Mouse (Mus musculus) stomach, postnatal 0 days (tissue): ENCODE measurements around the gene Dmc1.

ENCODE experiments used
- CTCF ChIP-seq: IDR thresholded peaks from 2 replicates; pipeline ENCODE4 v1.5.1; 2016; ENCODE audit warnings: antibody characterized with exemption, low read depth, mild to moderate bottlenecking, moderate library complexity
- EP300 ChIP-seq: optimal IDR thresholded peaks from 2 replicates; pipeline ENCODE3; 2016; ENCODE audit warnings: antibody characterized with exemption

- TF ChIP-seq CTCF (no peak), EP300 (no peak)
Observed at GRCm38 (mm10) chr15:79600176-79600575, 4.7 kb downstream of the Dmc1 start.
